Mouse (Mus musculus) megakaryocyte, embryonic 14.5 days (primary cell): ENCODE data around the gene Retreg1. TPM values are rescaled to one million over a fixed set of nuclear protein-coding genes. Genes with fewer than 3 reads are reported as not detected.

Experiments
- H3K27me3 ChIP-seq: replicated peaks from 2 replicates; pipeline ENCODE3; 2012; ENCODE audit warnings: inconsistent platforms
- H3K36me3 ChIP-seq: replicated peaks from 2 replicates; pipeline ENCODE3; 2012; ENCODE audit warnings: low read length, inconsistent platforms, mixed read lengths
- H3K4me1 ChIP-seq: 2 replicates; pipeline ENCODE4 v1.6.1; 2012; ENCODE audit warnings: inconsistent platforms
- H3K4me3 ChIP-seq: replicated peaks from 2 replicates; pipeline ENCODE3; 2012; ENCODE audit warnings: moderate library complexity, mild to moderate bottlenecking, inconsistent platforms
- H3K9me3 ChIP-seq: 2 replicates; pipeline ENCODE4 v1.6.1; 2012; ENCODE audit warnings: inconsistent platforms
- FLI1 ChIP-seq: IDR thresholded peaks from 2 replicates; pipeline ENCODE4 v1.6.1; 2012; ENCODE audit warnings: low read length, inconsistent platforms, mixed read lengths
- GATA1 ChIP-seq: IDR thresholded peaks from 3 replicates; pipeline ENCODE4 v1.6.1; 2012; ENCODE audit warnings: mixed read lengths, low read length, inconsistent platforms, borderline replicate concordance
- polyA plus RNA-seq: library from polyadenylated mRNA; stranded (reverse); fragments of >175 nt; gene quantifications from 2 replicates; pipeline ENCODE4 v1.2.3, GENCODE M21; 2012; ENCODE audit warnings: low replicate concordance; ENCODE audit not compliant: insufficient read depth

Gene Retreg1
- polyA plus RNA-seq, 1 experiment, result 1.4 TPM

DNA sequence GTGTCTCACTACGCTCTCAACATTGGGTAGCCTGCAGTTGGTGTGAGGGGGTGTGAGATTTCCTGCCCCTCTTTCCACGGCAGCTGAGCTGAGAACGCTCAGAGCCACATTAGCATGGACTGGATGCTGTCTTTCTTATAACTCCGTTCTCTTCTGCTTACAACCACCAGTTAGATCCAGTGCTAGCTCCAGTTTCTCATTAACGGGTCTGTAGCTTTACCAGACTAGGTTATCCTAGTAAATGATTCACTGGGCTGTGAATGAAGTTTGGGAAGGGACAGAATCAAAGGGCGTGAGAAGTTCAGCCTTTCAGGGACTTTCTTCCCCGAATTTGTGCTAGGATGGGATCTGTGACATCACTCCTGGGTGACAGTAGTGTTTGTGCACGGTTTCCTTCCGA is 70.7 kb downstream of the Retreg1 start:
- peaks cover 29% of the 10 kb centered on the region for H3K4me1 ChIP-seq

GRCm38 (mm10) chr15:25914160-25914559 is 71.2 kb downstream of the Retreg1 start:
- TF ChIP-seq GATA1 (no peak), FLI1 (no peak)
- H3K36me3 ChIP-seq, result no peaks in the 10 kb centered on the region
- H3K4me1 ChIP-seq, result peaks cover 29% of the 10 kb centered on the region
- H3K4me3 ChIP-seq, result no peak overlapping the region
- no peaks in the 10 kb centered on the region for H3K9me3 ChIP-seq
- peaks cover 2% of the 10 kb centered on the region for H3K27me3 ChIP-seq

More for the DNA sequence above, 70.7 kb downstream of the Retreg1 start:
- Histone ChIP-seq H3K27me3 (peaks cover 2% of the 10 kb centered on the region), H3K36me3 (no peaks in the 10 kb centered on the region), H3K9me3 (no peaks in the 10 kb centered on the region), H3K4me3 (no peak overlapping the region)
- TF ChIP-seq FLI1, result no peak
- TF ChIP-seq GATA1, result no peak

GRCm38 (mm10) chr15:25915013-25915412 is 72.0 kb downstream of the Retreg1 start:
- H3K27me3 ChIP-seq, result peaks cover 2% of the 10 kb centered on the region
- H3K36me3 ChIP-seq, result no peaks in the 10 kb centered on the region
- TF ChIP-seq GATA1 (no peak), FLI1 (no peak)
- no peak overlapping the region for H3K4me3 ChIP-seq
- no peaks in the 10 kb centered on the region for H3K9me3 ChIP-seq
- peaks cover 22% of the 10 kb centered on the region for H3K4me1 ChIP-seq

- Histone ChIP-seq H3K9me3 (no peaks in the 10 kb centered on the region), H3K4me1 (peaks cover 15% of the 10 kb centered on the region), H3K27me3 (peaks cover 2% of the 10 kb centered on the region), H3K36me3 (no peaks in the 10 kb centered on the region), H3K4me3 (no peak overlapping the region)
- TF ChIP-seq FLI1 (no peak), GATA1 (no peak)
Measured at GRCm38 (mm10) chr15:25915574-25916205, 72.7 kb downstream of the Retreg1 start.

- TF ChIP-seq GATA1, result no peak
- TF ChIP-seq FLI1, result no peak
- H3K9me3 ChIP-seq, result no peaks in the 10 kb centered on the region
- H3K27me3 ChIP-seq, result peaks cover 2% of the 10 kb centered on the region
- no peaks in the 10 kb centered on the region for H3K36me3 ChIP-seq
- peaks cover 9% of the 10 kb centered on the region for H3K4me1 ChIP-seq
- H3K4me3 ChIP-seq, result no peak overlapping the region
Measured at GRCm38 (mm10) chr15:25916252-25916651, 73.3 kb downstream of the Retreg1 start.

- Histone ChIP-seq H3K4me1 (no peaks in the 10 kb centered on the region; the same call in 1 of the 2 replicates), H3K27me3 (no peaks in the 10 kb centered on the region), H3K4me3 (no peak overlapping the region), H3K36me3 (no peaks in the 10 kb centered on the region), H3K9me3 (no peaks in the 10 kb centered on the region)
- TF ChIP-seq GATA1 (no peak), FLI1 (no peak)
Measured at GRCm38 (mm10) chr15:25918641-25919040, 75.7 kb downstream of the Retreg1 start.

DNA sequence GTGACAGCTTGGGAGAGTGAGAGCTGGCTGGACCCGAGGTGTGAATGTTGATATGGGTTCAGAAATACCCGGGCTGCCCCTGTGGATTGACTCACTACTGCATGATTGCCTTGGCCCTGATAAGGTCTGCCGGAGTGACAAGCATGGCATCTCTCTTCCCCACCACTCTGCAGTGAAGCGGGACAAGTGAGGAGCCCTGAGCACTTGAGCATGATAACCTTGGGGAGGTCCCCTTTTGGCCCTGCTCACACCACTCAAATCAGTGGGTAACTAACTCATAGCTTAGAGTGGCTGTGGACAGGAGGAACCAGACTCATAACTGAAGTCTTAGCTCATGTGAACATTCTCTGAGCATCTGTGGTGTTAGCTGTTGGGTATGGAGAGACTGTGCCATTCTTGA is 77.0 kb downstream of the Retreg1 start:
- no peaks in the 10 kb centered on the region for H3K36me3 ChIP-seq
- TF ChIP-seq FLI1, result no peak
- TF ChIP-seq GATA1, result no peak
- no peak overlapping the region for H3K4me3 ChIP-seq
- H3K27me3 ChIP-seq, result no peaks in the 10 kb centered on the region
- H3K9me3 ChIP-seq, result peaks cover 4% of the 10 kb centered on the region
- H3K4me1 ChIP-seq, result no peaks in the 10 kb centered on the region; the same call in 1 of the 2 replicates

DNA sequence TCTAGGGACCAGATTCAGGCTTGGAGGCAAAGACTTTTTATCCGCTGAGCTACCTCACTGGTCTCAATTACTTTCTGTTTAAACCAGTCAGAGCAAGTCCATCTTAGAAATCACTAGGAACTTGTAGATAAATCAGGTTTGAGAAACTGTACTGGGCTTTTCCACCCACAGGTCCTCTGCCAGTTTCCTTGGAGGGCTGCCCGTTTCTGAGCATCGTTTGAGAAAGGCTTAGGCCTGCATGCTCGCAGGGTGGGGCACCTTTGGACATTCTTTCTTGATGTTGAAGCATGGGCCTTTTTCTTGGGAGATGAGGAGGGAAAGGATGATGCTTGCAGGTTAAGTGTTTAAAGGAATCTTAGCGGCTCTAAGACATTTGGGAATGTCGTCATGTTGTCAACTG is 77.9 kb downstream of the Retreg1 start:
- no peaks in the 10 kb centered on the region; the same call in 1 of the 2 replicates for H3K4me1 ChIP-seq
- no peak overlapping the region for H3K4me3 ChIP-seq
- TF ChIP-seq FLI1 (no peak), GATA1 (no peak)
- H3K27me3 ChIP-seq, result no peaks in the 10 kb centered on the region
- no peaks in the 10 kb centered on the region for H3K36me3 ChIP-seq
- H3K9me3 ChIP-seq, result peaks cover 10% of the 10 kb centered on the region

- Histone ChIP-seq H3K4me3 (no peak overlapping the region), H3K9me3 (peaks cover 17% of the 10 kb centered on the region), H3K36me3 (no peaks in the 10 kb centered on the region), H3K4me1 (no peaks in the 10 kb centered on the region), H3K27me3 (no peaks in the 10 kb centered on the region)
- TF ChIP-seq FLI1, result no peak
- no peak for TF ChIP-seq GATA1
Measured at GRCm38 (mm10) chr15:25922007-25922406, 79.0 kb downstream of the Retreg1 start.

- Histone ChIP-seq H3K36me3 (no peaks in the 10 kb centered on the region), H3K9me3 (peaks cover 17% of the 10 kb centered on the region), H3K4me1 (no peaks in the 10 kb centered on the region), H3K27me3 (no peaks in the 10 kb centered on the region), H3K4me3 (no peak overlapping the region)
- no peak for TF ChIP-seq GATA1
- TF ChIP-seq FLI1, result no peak
Measured at GRCm38 (mm10) chr15:25923916-25924315, 80.9 kb downstream of the Retreg1 start.

- H3K36me3 ChIP-seq, result no peaks in the 10 kb centered on the region
- H3K4me1 ChIP-seq, result peaks cover 3% of the 10 kb centered on the region; the same call in 1 of the 2 replicates
- TF ChIP-seq FLI1 (no peak), GATA1 (no peak)
- H3K27me3 ChIP-seq, result no peaks in the 10 kb centered on the region
- peaks cover 17% of the 10 kb centered on the region for H3K9me3 ChIP-seq
- no peak overlapping the region for H3K4me3 ChIP-seq
Measured at GRCm38 (mm10) chr15:25926171-25926570, 83.2 kb downstream of the Retreg1 start.
